Mouse (Mus musculus): ENCODE measurements around the gene Ppp2r5b. TPM values are rescaled to one million over a fixed set of nuclear protein-coding genes. Genes with fewer than 3 reads are reported as not detected.

Gene Ppp2r5b
- total RNA-seq, 2 experiments from 2014 or later, result 127 to 137 TPM

GRCm38 (mm10) chr19:6267306-6268169 lies 31.9 kb upstream of the Ppp2r5b start:
- DNase-seq (ENCODE audit: low spot score in 2 of 2), result no peak
- Histone ChIP-seq H3K4me3 (no peak overlapping the region), H3K27ac (no peak overlapping the region)
- no peak for TF ChIP-seq CTCF (conservative IDR thresholded peaks at IDR 0.05)

GRCm38 (mm10) chr19:6265727-6266182 lies 30.1 kb upstream of the Ppp2r5b start:
- Histone ChIP-seq H3K27ac (no peak overlapping the region), H3K4me3 (no peak overlapping the region)
- no peak for DNase-seq (ENCODE audit: low spot score in 2 of 2)
- peak; percentile 58 for TF ChIP-seq CTCF (conservative IDR thresholded peaks at IDR 0.05)

GRCm38 (mm10) chr19:6264945-6265344 lies 29.3 kb upstream of the Ppp2r5b start:
- Histone ChIP-seq H3K27ac (no peak overlapping the region), H3K4me3 (no peak overlapping the region)
- DNase-seq (ENCODE audit: low spot score in 2 of 2), result no peak
- no peak for TF ChIP-seq CTCF (conservative IDR thresholded peaks at IDR 0.05)

DNA sequence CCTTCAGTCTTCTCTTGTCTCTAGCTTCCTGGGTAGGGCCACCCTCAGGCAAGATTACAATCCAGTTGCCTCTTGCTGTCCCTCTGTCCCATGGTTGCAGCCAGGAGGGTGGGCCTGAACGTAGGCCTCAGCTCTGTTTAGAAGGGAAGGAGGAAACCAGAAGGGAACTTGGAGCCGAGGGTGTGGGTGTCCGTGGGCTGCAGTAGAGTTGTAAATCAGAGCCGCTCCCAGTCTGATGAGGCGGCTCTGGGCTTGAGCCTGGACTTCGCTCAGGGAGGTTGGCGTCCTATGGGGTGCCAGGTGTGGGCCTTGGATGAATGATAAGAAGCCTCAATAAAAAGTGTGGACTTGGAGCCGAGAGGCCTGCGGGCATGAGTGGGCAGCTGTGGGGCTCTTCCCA lies 28.5 kb upstream of the Ppp2r5b start:
- Histone ChIP-seq H3K27ac (peak overlapping the region; percentile 32; the same call in 1 of the 2 replicates), H3K4me3 (no peak overlapping the region)
- TF ChIP-seq CTCF (conservative IDR thresholded peaks at IDR 0.05), result no peak
- no peak for DNase-seq (ENCODE audit: low spot score in 2 of 2)

GRCm38 (mm10) chr19:6262839-6263433 lies 27.3 kb upstream of the Ppp2r5b start:
- no peak for TF ChIP-seq CTCF (conservative IDR thresholded peaks at IDR 0.05)
- Histone ChIP-seq H3K27ac (no peak overlapping the region), H3K4me3 (no peak overlapping the region)
- DNase-seq (ENCODE audit: low spot score in 2 of 2), result no peak

- Histone ChIP-seq H3K4me3 (no peak overlapping the region), H3K27ac (no peak overlapping the region)
- TF ChIP-seq CTCF (conservative IDR thresholded peaks at IDR 0.05), result peak; percentile 96
- peak; percentile 44 to 82 for DNase-seq (ENCODE audit: low spot score in 2 of 2)
These were observed 26.6 kb upstream of the Ppp2r5b start for GRCm38 (mm10) chr19:6262222-6262621.

DNA sequence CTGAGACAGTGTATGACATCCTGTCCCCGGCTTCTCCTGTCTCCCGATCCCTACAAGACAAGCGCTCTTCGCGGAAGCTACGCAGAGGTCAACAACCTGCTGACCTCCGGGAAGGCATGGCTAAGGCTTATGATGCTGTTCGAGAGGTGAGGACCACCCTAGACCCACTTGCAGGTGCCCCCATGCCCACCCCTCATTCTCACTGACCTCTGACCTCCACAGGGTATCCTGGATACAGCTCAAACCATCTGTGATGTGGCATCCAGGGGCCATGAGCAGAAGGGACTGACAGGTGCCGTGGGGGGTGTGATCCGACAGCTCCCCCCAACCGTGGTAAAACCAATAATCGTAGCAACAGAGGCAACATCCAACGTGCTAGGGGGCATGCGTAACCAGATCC lies 25.7 kb upstream of the Ppp2r5b start:
- Histone ChIP-seq H3K4me3 (no peak overlapping the region), H3K27ac (no peak overlapping the region)
- no peak for DNase-seq (ENCODE audit: low spot score in 2 of 2)
- no peak for TF ChIP-seq CTCF (conservative IDR thresholded peaks at IDR 0.05)

DNA sequence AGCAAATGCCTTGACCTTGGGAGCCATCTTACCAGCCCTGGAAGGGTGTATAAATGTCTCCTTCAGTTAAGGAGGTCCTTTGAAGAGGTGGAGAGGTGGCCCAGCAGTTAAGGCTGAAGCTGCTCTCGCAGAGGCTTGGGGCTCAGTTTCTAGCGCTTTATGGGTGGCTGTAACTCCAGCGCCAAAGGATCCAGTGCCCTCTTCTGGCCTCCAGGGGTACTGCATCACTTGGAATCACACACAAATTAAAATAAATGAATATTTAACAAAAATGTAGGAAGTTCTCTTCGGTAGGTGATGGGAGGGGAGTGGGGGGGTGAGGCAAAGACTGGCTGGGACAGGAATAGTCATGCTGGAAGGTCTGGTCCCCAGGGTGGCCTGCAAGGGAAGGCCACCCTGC lies 25.3 kb upstream of the Ppp2r5b start:
- TF ChIP-seq CTCF (conservative IDR thresholded peaks at IDR 0.05), result peak; percentile 60
- DNase-seq (ENCODE audit: low spot score in 2 of 2), result no peak
- no peak overlapping the region for H3K27ac ChIP-seq
- H3K4me3 ChIP-seq, result no peak overlapping the region

DNA sequence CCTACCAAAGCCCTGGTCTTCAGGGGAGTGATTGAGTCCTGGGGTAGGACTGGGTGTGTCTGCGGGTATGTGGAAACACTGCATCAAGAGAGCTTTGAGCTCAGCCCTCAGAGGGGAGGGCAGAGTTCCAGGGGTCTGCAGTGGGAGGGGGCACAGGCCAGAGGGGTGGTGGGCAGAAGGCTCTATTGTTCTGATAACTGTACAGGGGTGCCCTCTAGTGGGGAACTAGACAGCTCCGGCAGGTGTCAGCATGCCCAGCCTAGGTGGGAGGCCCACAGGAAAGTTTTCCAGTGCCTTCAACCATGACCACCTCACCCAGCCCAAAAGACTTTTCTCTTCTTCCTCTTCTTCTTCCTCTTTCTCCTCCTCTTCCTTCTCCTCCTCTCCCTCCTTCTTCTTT lies 24.8 kb upstream of the Ppp2r5b start:
- no peak overlapping the region for H3K27ac ChIP-seq
- peak; percentile 65 for TF ChIP-seq CTCF (conservative IDR thresholded peaks at IDR 0.05)
- no peak overlapping the region for H3K4me3 ChIP-seq
- DNase-seq (ENCODE audit: low spot score in 2 of 2), result no peak

DNA sequence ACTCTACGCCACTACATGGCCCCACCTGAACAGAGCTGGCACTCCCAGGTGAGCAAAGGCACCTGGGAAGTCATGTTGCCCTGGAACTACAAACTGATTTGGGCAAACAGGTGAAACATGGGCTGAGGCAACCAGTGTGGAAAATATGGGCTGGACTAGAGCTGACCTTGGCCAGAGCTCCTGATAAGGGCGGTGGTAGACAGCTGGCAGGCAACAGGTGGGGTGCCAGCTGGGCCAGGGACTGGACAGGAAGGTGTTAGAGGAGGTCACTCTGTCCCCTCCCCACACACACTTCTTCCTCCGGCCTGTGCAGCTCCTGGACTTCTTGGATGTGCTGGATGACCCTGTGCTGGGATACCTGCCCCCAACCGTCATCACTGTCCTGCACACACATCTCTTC lies 17.3 kb upstream of the Ppp2r5b start:
- H3K4me3 ChIP-seq, result no peak overlapping the region

DNA sequence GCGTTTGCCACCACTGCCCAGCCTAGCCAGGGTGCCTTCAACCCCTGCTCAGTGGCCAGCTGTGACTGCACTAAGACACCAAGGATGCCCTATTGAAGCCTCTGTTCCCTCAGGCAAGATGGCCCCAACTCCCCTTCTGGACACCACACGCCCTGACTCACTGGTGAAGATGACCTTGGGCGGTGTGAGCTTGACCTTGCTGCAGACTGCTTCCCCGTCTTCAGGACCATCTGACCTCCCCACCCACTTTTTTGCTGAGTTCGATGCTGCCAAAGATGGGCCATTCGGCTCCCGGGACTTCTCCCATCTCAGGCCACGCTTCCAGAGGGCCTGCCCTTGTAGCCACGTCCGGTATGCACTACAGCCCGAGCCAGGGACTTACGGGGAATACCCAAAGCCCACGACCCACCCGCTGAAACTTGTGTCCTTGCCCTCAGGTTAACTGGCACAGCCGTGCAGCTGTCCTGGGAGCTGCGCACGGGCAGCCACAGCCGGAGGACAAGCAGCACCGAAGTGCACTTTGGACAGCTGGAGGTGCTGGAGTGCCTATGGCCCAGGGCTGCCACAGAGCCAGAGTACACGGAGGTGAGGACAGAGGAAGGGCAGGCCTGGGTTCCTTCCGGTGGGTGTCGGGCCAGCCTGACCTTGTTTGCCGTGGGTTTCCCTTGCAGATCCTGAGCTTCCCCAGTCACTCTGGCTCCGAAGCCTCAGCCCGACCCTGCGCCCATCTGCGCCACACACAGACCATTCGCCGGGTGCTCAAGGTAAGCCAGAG lies 12.0 kb upstream of the Ppp2r5b start:
- Histone ChIP-seq H3K27ac (no peak overlapping the region), H3K4me3 (no peak overlapping the region)
- no peak for DNase-seq (ENCODE audit: low spot score in 2 of 2)
- no peak for TF ChIP-seq CTCF (conservative IDR thresholded peaks at IDR 0.05)

More for the DNA sequence above, 17.3 kb upstream of the Ppp2r5b start:
- no peak for TF ChIP-seq CTCF (conservative IDR thresholded peaks at IDR 0.05)
- H3K27ac ChIP-seq, result no peak overlapping the region
- no peak for DNase-seq (ENCODE audit: low spot score in 2 of 2)

- peak; percentile 18; the same call in 1 of the 2 replicates for TF ChIP-seq CTCF (conservative IDR thresholded peaks at IDR 0.05)
- DNase-seq (ENCODE audit: low spot score in 2 of 2), result no peak
- H3K4me3 ChIP-seq, result no peak overlapping the region
- no peak overlapping the region for H3K27ac ChIP-seq
These were observed 10.1 kb upstream of the Ppp2r5b start for GRCm38 (mm10) chr19:6245806-6246205.

- no peak overlapping the region for H3K4me3 ChIP-seq
- H3K27ac ChIP-seq, result no peak overlapping the region
- DNase-seq (ENCODE audit: low spot score in 2 of 2), result no peak
- no peak for TF ChIP-seq CTCF (conservative IDR thresholded peaks at IDR 0.05)
These were observed 7.6 kb upstream of the Ppp2r5b start for GRCm38 (mm10) chr19:6243226-6243625.

All from layer of hippocampus, adult 2 months (tissue).